Mouse (Mus musculus) G1E (cell line): ENCODE results near the gene Gosr1.

Source experiments
- CTCF ChIP-seq: IDR thresholded peaks from 2 replicates; pipeline ENCODE4 v1.5.1; 2012; ENCODE audit warnings: low read depth, low read length, inconsistent platforms, mixed read lengths
- GATA1 ChIP-seq: IDR thresholded peaks from 2 replicates; pipeline ENCODE4 v1.6.1; 2012; ENCODE audit warnings: borderline replicate concordance, low read length, inconsistent platforms, mixed read lengths
- GATA2 ChIP-seq: IDR thresholded peaks from 2 replicates; pipeline ENCODE4 v1.6.1; 2012; ENCODE audit warnings: low read depth, low read length, inconsistent platforms, borderline replicate concordance
- POLR2AphosphoS5 ChIP-seq: IDR thresholded peaks from 2 replicates; pipeline ENCODE4 v1.6.1; 2012; ENCODE audit warnings: low read depth, low read length, inconsistent platforms; ENCODE audit not compliant: insufficient replicate concordance
- TAL1 ChIP-seq: conservative IDR thresholded peaks from 2 replicates; pipeline ENCODE4 v1.6.1; 2012; ENCODE audit warnings: low read depth, low read length, inconsistent platforms, mixed read lengths

DNA sequence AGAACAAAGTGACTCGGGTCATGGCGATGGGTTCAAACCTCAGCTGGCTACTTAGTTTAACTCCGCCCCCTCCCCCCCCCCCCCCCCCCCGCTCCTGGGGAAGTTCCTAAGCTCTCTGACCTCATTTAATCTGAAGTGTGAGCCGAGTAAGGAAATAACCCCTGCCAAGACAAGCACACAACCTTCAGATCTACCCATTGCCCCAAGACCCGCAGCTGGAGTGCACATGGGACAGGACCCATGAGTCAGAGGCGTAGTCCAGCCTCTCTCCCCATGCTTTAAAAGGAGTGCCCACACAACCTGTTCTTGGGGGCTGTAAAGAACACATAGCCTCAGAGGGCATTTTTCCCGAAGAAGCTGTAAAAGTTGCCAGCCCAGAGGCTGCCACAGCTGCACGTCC, 63.8 kb downstream of the Gosr1 start:
- TF ChIP-seq CTCF: no peak
- TF ChIP-seq GATA1: no peak
- TF ChIP-seq POLR2AphosphoS5: no peak
- TF ChIP-seq TAL1: no peak
- no peak for TF ChIP-seq GATA2
